Mouse (Mus musculus): ENCODE measurements at regions not wholly inside any gene's neighbourhood (a gene's known extent, or its start where the extent isn't known, plus 50 kb on each side); places are given as distances from the start of the nearest gene placed in this dataset.

- DNase-seq (ENCODE audit: low read depth, low spot score), result no peak
Observed at GRCm38 (mm10) chr10:87722244-87722643, 135.8 kb upstream of the Igf1 start.

GRCm38 (mm10) chr10:87732658-87733057 is 125.4 kb upstream of the Igf1 start:
- DNase-seq (ENCODE audit: low read depth, low spot score), result no peak

GRCm38 (mm10) chr10:87733241-87733640 is 124.8 kb upstream of the Igf1 start:
- DNase-seq (ENCODE audit: low read depth, low spot score), result no peak

- no peak for DNase-seq (ENCODE audit: low read depth, low spot score)
Observed at GRCm38 (mm10) chr10:87740323-87740722, 117.7 kb upstream of the Igf1 start.

- DNase-seq (ENCODE audit: low read depth, low spot score), result no peak
Observed at GRCm38 (mm10) chr10:87742766-87743165, 115.3 kb upstream of the Igf1 start.

GRCm38 (mm10) chr10:87747846-87748552 is 110.1 kb upstream of the Igf1 start:
- no peak for DNase-seq (ENCODE audit: low read depth, low spot score)

- no peak for DNase-seq (ENCODE audit: low read depth, low spot score)
Observed at GRCm38 (mm10) chr10:87748631-87749193, 109.4 kb upstream of the Igf1 start.

- DNase-seq (ENCODE audit: low read depth, low spot score), result no peak
Observed at GRCm38 (mm10) chr10:87750321-87750720, 107.7 kb upstream of the Igf1 start.

- DNase-seq (ENCODE audit: low read depth, low spot score), result no peak
Observed at GRCm38 (mm10) chr10:87750972-87751371, 107.1 kb upstream of the Igf1 start.

GRCm38 (mm10) chr10:87752117-87752516 is 105.9 kb upstream of the Igf1 start:
- no peak for DNase-seq (ENCODE audit: low read depth, low spot score)

GRCm38 (mm10) chr10:87753483-87753882 is 104.6 kb upstream of the Igf1 start:
- no peak for DNase-seq (ENCODE audit: low read depth, low spot score)

GRCm38 (mm10) chr10:87761528-87762030 is 96.5 kb upstream of the Igf1 start:
- no peak for DNase-seq (ENCODE audit: low read depth, low spot score)

GRCm38 (mm10) chr10:87787521-87787920 is 70.5 kb upstream of the Igf1 start:
- no peak for DNase-seq (ENCODE audit: low read depth, low spot score)

- no peak for DNase-seq (ENCODE audit: low read depth, low spot score)
Observed at GRCm38 (mm10) chr10:87792346-87792745, 65.7 kb upstream of the Igf1 start.

- DNase-seq (ENCODE audit: low read depth, low spot score), result no peak
Observed at GRCm38 (mm10) chr10:87803936-87804791, 53.9 kb upstream of the Igf1 start.

- DNase-seq (ENCODE audit: low read depth, low spot score), result no peak
Observed at GRCm38 (mm10) chr10:87804792-87805082, 53.3 kb upstream of the Igf1 start.
